Mouse (Mus musculus): ENCODE results near the gene Gm28778.
"Not testable (repeated sequence)": the region's sequence is repeated elsewhere in the genome, so short reads cannot be mapped to it uniquely, and the experiment has no call there.

- not testable (repeated sequence) for TF ChIP-seq GATA1, TAL1 (IDR thresholded peaks at IDR 0.05; ENCODE audit: low read length)
Measured at GRCm38 (mm10) chr1:53333527-53333926, 36.6 kb downstream of the Gm28778 start.
